Mouse (Mus musculus) heart, embryonic 16.5 days (tissue): ENCODE results near the gene Enc1. TPM values are rescaled to one million over a fixed set of nuclear protein-coding genes. Genes with fewer than 3 reads are reported as not detected.

Experiments
- ATAC-seq: fragments of 200-750 bp; cut with Nextera tagmentation; replicated peaks from 2 replicates; pipeline ENCODE4 v1.8.0; 2017; ENCODE audit warnings: moderate number of reproducible peaks; ENCODE audit not compliant: insufficient read depth, low FRiP score; ENCODE audit errors: extremely low read depth
- H3K27ac ChIP-seq: fragments of 300-500 bp; sonication (generic); 2 replicates; pipeline ENCODE4 v1.5.1; 2014; ENCODE audit warnings: mild to moderate bottlenecking, low read length, control low read depth, moderate library complexity
- H3K27me3 ChIP-seq: fragments of 300-500 bp; sonication (generic); 2 replicates; pipeline ENCODE4 v1.6.1; 2014; ENCODE audit warnings: low read length, mixed read lengths; ENCODE audit not compliant: control insufficient read depth, insufficient read depth
- H3K36me3 ChIP-seq: fragments of 300-500 bp; sonication (generic); 2 replicates; pipeline ENCODE4 v1.6.1; 2014; ENCODE audit not compliant: control insufficient read depth, insufficient read depth
- H3K4me1 ChIP-seq: fragments of 300-500 bp; sonication (generic); 2 replicates; pipeline ENCODE4 v1.6.1; 2014; ENCODE audit warnings: low read length, mixed read lengths; ENCODE audit not compliant: control insufficient read depth, insufficient read depth
- H3K4me2 ChIP-seq: fragments of 300-500 bp; sonication (generic); 2 replicates; pipeline ENCODE4 v1.6.1; 2014; ENCODE audit warnings: low read depth, mild to moderate bottlenecking, control low read depth, low read length
- H3K4me3 ChIP-seq: fragments of 300-500 bp; sonication (generic); 2 replicates; pipeline ENCODE4 v1.5.1; 2014; ENCODE audit warnings: mild to moderate bottlenecking, control low read depth, low read length
- H3K9ac ChIP-seq: fragments of 300-500 bp; sonication (generic); 2 replicates; pipeline ENCODE4 v1.6.1; 2014; ENCODE audit warnings: low read length, control low read depth
- H3K9me3 ChIP-seq: fragments of 300-500 bp; sonication (generic); replicated peaks from 2 replicates; pipeline ENCODE4 v1.6.1; 2016; ENCODE audit warnings: low read length; ENCODE audit not compliant: control insufficient read depth
- WGBS: fragments of 180-500 bp; shearing (Covaris S2); extraction: QIAGEN DNeasy Blood & Tissue Kit; methylation state at CpG from one replicate; pipeline ENCODE4 v1.1.7; 2014; 5-methylcytosine and 5-hydroxymethylcytosine counted together
- polyA plus RNA-seq: library from polyadenylated mRNA; unstranded; fragments of >200 nt; fragmentation: Nextera tagmentation; extraction: Ambion mirVana; gene quantifications from 2 replicates; pipeline ENCODE4 v1.2.1, GENCODE M21; 2015

The Enc1 gene
- polyA plus RNA-seq, 1 experiment from 2014 or later = 4.9 TPM

GRCm38 (mm10) chr13:97290747-97291146 is 49.8 kb downstream of the Enc1 start:
- H3K36me3 ChIP-seq = no peaks in the 10 kb centered on the region
- no peaks in the 10 kb centered on the region for H3K9me3 ChIP-seq
- no peaks in the 10 kb centered on the region for H3K27me3 ChIP-seq
- no peaks in the 10 kb centered on the region; the same call in 1 of the 2 replicates for H3K4me1 ChIP-seq
- H3K27ac ChIP-seq = no peak overlapping the region
- no peak overlapping the region for H3K4me3 ChIP-seq
- 41% methylated on average over 2 of the region's 3 CpGs for WGBS
- no peak overlapping the region for H3K9ac ChIP-seq
- no peak overlapping the region for H3K4me2 ChIP-seq
- ATAC-seq = no peak

GRCm38 (mm10) chr13:97291354-97291753 is 50.4 kb downstream of the Enc1 start:
- Histone ChIP-seq H3K9ac (no peak overlapping the region), H3K27ac (no peak overlapping the region), H3K36me3 (no peaks in the 10 kb centered on the region), H3K9me3 (no peaks in the 10 kb centered on the region), H3K27me3 (no peaks in the 10 kb centered on the region), H3K4me1 (no peaks in the 10 kb centered on the region; the same call in 1 of the 2 replicates), H3K4me2 (no peak overlapping the region), H3K4me3 (no peak overlapping the region)
- WGBS = 74% methylated on average over 17 of the region's 17 CpGs
- no peak for ATAC-seq

GRCm38 (mm10) chr13:97292026-97292425 is 51.1 kb downstream of the Enc1 start:
- 60% methylated on average over 7 of the region's 8 CpGs for WGBS
- Histone ChIP-seq H3K27ac (no peak overlapping the region), H3K4me3 (no peak overlapping the region), H3K9ac (no peak overlapping the region), H3K36me3 (no peaks in the 10 kb centered on the region), H3K4me2 (no peak overlapping the region), H3K4me1 (no peaks in the 10 kb centered on the region; the same call in 1 of the 2 replicates), H3K9me3 (no peaks in the 10 kb centered on the region), H3K27me3 (no peaks in the 10 kb centered on the region)
- no peak for ATAC-seq

GRCm38 (mm10) chr13:97292451-97293245 is 51.7 kb downstream of the Enc1 start:
- Histone ChIP-seq H3K9ac (no peak overlapping the region), H3K4me3 (no peak overlapping the region), H3K27me3 (no peaks in the 10 kb centered on the region), H3K4me2 (no peak overlapping the region), H3K36me3 (no peaks in the 10 kb centered on the region), H3K9me3 (no peaks in the 10 kb centered on the region), H3K4me1 (no peaks in the 10 kb centered on the region; the same call in 1 of the 2 replicates), H3K27ac (no peak overlapping the region)
- 43% methylated on average over 12 of the region's 12 CpGs for WGBS
- ATAC-seq = no peak

GRCm38 (mm10) chr13:97295101-97295852 is 54.4 kb downstream of the Enc1 start:
- no peaks in the 10 kb centered on the region for H3K27me3 ChIP-seq
- no peaks in the 10 kb centered on the region; the same call in 1 of the 2 replicates for H3K4me1 ChIP-seq
- H3K9ac ChIP-seq = no peak overlapping the region
- no peaks in the 10 kb centered on the region for H3K9me3 ChIP-seq
- H3K27ac ChIP-seq = peak overlapping the region; percentile 81
- WGBS = 46% methylated on average over 9 of the region's 9 CpGs
- no peak overlapping the region for H3K4me3 ChIP-seq
- no peaks in the 10 kb centered on the region for H3K36me3 ChIP-seq
- peak; percentile 82 for ATAC-seq
- peak overlapping the region; percentile 22; the same call in 1 of the 2 replicates for H3K4me2 ChIP-seq

GRCm38 (mm10) chr13:97295853-97296219 is 54.9 kb downstream of the Enc1 start:
- Histone ChIP-seq H3K4me1 (no peaks in the 10 kb centered on the region; the same call in 1 of the 2 replicates), H3K36me3 (no peaks in the 10 kb centered on the region), H3K27ac (peak overlapping the region; percentile 81), H3K4me2 (peak overlapping the region; percentile 22; the same call in 1 of the 2 replicates), H3K9me3 (no peaks in the 10 kb centered on the region), H3K27me3 (no peaks in the 10 kb centered on the region), H3K9ac (no peak overlapping the region), H3K4me3 (no peak overlapping the region)
- ATAC-seq = peak; percentile 26; the same call in 1 of the 2 replicates
- 56% methylated on average over 11 of the region's 11 CpGs for WGBS

- no peaks in the 10 kb centered on the region for H3K27me3 ChIP-seq
- no peak for ATAC-seq
- H3K36me3 ChIP-seq = no peaks in the 10 kb centered on the region
- 59% methylated on average over 8 of the region's 8 CpGs for WGBS
- no peaks in the 10 kb centered on the region; the same call in 1 of the 2 replicates for H3K4me1 ChIP-seq
- H3K4me3 ChIP-seq = no peak overlapping the region
- no peak overlapping the region for H3K9ac ChIP-seq
- H3K9me3 ChIP-seq = no peaks in the 10 kb centered on the region
- no peak overlapping the region for H3K4me2 ChIP-seq
- H3K27ac ChIP-seq = no peak overlapping the region
Measured at GRCm38 (mm10) chr13:97296281-97296680, 55.4 kb downstream of the Enc1 start.

GRCm38 (mm10) chr13:97296757-97297156 is 55.9 kb downstream of the Enc1 start:
- Histone ChIP-seq H3K9me3 (no peaks in the 10 kb centered on the region), H3K4me1 (no peaks in the 10 kb centered on the region), H3K4me2 (no peak overlapping the region), H3K9ac (no peak overlapping the region), H3K27ac (peak overlapping the region; percentile 50; the same call in 1 of the 2 replicates), H3K4me3 (no peak overlapping the region), H3K27me3 (no peaks in the 10 kb centered on the region), H3K36me3 (no peaks in the 10 kb centered on the region)
- no peak for ATAC-seq
- WGBS = 92% methylated on average over 5 of the region's 5 CpGs
